Mouse (Mus musculus) adrenal gland, adult 2 months (tissue): Measurements from ENCODE around the gene Osbpl6. TPM values are rescaled to one million over a fixed set of nuclear protein-coding genes. Genes with fewer than 3 reads are reported as not detected.

Experiments used
- DNase-seq: peaks from one replicate; pipeline ENCODE4 v3.0.0; 2021
- polyA plus RNA-seq: library from polyadenylated mRNA; depleted of rRNA; stranded (reverse); fragments of >200 nt; gene quantifications from 2 replicates; pipeline ENCODE4 v1.2.3, GENCODE M21; 2012
- total RNA-seq, 2 experiments: library from RNA; stranded (reverse); gene quantifications; 2 replicates each; pipeline ENCODE4 v1.2.3; 2021

The Osbpl6 gene
- total and polyA plus RNA-seq, 3 experiments: 17.7 to 30.4 (median 25.0) TPM

DNA sequence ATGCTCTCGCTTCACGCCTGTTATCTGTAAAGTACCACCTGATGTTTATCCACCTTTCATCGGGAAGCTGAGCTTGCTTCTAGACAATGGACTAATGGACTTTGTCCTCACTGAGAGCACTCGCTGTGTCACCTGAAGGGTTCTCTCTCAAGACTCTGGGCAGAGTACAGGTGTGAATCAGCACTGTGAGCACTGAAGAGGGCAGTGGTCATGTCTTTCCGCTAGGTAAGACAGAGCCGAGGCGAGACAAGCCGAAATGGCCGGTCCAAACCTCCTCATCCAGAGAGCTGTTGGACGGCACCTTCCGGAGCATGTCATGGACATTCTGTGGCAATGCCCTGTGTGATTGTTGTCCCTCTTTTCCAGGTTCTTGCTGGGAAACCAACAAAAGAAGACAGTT, 92.6 kb downstream of the Osbpl6 start:
- DNase-seq: no peak

DNA sequence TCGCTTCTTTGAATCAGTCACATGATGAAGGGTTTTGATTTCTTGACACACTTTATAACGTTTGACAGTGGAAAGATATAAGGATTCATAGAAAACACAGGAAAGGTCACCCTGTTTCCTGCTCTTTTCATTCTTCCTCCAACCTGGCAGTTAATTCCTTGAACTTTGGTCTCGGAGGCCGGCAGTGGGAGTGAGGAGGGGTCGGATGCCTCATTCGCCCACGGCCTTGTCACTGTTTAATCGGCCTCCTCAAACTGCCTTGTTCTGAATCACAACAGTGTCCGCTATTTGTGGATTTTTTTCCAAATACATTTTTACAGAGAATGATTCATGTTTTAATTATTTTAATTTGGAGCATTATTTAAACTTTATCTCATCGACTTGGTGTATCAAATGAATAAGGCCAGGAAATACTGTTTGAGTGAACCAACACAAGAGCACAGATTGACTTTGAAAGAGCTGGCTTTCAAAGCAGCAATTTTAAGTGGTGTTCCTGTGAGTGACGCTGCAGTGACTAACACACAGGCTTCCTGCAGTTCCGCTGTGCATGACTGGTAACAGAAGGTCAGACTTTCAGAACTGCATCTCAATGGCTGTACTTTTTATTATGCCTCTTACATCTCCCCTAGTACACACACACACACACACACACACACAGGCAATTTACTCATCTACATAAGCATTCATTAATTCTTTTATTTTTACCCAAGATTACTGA, 98.0 kb downstream of the Osbpl6 start:
- peak; percentile 76 for DNase-seq

DNA sequence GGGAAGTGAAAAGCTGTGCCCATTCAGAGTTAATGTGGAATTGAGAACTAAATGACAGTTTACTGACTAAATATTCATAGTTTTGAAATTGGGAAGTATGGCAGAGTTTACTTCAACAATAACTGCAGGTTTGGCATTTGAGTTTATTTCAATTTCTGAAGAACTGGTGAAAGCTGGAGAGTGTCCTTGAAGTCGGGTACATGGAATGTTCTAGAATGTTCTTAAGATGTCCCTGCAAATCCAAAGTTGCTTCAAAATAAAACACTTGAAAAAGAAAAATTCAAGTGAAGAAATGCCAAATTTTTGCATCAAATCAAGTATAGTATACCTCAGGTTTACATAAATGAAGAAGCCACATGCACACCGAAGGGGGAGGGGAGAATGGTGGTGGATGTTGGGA, 98.7 kb downstream of the Osbpl6 start:
- no peak for DNase-seq

DNA sequence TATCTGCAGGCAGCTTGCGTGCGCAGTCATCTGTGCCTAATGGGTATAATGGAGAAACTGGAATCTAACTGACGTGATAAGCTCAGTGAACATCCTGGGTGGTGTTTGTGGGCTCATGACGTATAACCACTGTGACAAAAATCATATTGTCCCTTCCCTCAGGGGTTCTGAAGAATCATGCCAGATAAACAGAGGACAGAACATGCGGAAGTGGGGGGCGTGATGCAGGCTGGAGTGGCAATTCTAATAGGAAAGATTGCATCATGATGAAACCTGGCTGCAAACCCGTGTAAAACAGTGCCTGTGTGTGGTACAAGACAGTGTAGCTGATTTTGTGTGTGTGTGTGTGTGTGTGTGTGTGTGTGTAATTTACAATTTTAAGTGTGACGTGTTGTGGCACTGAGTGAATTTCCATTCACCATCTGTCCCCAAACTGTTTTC, 105.0 kb downstream of the Osbpl6 start:
- no peak for DNase-seq

DNA sequence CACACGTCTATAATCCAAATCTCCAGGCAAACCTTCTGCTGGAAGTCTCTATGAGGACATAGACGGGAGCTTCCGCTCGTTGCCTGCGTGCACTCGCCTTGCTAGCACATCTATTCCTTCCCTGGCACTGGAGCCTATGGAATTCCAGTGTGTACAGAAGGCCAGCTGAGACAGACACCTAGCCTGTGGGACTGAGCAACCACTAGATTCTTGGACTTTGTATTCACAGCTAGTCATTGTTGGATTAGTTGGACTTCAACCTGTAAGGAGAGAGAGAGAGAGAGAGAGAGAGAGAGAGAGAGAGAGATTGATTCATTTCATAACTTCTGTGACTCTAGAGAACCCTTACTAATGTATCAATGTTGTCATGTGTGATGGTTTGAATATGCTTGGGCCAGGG, 105.8 kb downstream of the Osbpl6 start:
- DNase-seq: no peak

DNA sequence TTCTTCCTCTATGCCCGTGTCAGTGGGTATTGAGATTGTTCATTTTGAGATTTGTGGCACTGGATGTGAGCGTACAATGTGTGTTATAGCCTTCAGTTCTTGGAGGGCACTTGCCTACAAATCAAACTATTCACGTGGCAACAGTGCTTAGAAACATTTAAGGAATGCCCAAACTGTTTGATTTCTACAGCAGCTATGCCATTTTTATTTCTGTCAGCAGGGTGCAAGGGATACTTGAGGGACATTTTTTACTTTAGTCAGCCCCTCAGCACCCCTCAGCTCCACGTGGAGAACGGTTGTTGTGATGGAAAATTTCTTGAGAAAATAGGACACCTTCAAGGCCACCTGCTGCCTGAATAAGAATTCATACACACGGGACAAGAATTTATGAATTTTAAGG, 106.6 kb downstream of the Osbpl6 start:
- DNase-seq: no peak

DNA sequence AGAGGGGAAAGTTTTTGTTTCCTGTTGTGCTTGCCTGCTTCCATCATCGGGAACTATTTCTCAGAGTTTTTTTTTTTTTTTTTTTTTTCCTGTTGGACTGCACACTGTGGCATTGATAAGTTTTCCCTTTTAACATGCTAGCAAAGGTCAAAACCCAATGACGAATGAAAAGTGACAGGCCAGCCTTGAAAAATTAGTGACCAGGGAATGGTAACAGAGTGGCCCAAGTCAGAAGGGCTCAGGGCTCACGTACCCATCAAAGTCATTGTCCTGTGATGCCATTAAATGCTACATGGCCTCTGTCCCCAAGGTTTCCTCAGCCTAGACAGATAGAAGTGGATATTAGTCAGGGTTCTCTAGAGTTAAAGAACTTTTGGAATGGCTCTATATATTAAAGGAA, 107.0 kb downstream of the Osbpl6 start:
- DNase-seq: peak; percentile 54

DNA sequence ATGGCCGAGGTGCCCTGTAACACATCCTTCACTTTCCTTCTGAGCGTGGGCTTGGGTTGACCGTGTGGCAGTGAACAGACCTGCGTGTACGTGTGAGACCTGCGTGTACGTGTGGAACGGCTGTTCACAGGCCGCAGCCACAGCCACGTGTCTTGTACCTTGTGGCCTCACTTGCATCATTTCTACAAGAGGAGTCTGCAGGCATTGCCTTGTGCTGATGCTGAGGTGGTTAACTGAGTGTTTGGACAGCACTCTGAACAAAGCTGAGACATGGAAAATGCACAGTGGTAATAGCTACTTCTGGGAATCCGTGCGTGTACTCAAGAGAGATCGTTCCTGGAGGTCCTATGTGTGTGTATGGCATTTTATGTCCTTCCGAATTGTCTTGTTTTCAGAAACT, 111.2 kb downstream of the Osbpl6 start:
- DNase-seq: no peak

DNA sequence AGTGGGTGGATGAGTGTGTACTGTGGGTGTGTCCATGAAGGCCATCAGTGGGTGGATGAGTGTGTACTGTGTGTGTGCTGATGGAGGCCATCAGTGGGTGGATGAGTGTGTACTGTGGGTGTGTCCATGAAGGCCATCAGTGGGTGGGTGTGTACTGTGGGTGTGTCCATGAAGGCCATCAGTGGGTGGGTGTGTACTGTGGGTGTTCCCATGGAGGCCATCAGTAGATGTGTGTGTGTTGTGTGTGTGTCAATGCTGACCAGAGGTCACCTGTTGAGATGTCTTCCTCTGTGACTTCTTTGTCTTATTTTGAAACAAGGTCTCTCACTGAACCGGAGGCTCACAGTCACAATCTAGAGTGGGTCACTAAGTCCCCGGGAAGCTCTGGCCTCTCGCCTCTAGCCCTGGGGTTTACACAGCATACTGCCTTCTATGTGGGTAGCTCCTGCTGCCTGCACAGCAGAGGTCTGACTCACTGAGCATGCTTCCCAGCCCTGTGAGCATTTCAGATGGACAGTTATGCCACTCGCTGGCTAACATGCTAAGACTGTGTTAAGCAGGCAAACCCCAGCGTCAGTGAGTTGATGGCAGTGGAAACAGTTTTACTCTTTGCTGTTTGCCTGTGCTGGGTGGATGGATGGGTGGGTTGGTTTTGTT, 112.2 kb downstream of the Osbpl6 start:
- no peak for DNase-seq

DNA sequence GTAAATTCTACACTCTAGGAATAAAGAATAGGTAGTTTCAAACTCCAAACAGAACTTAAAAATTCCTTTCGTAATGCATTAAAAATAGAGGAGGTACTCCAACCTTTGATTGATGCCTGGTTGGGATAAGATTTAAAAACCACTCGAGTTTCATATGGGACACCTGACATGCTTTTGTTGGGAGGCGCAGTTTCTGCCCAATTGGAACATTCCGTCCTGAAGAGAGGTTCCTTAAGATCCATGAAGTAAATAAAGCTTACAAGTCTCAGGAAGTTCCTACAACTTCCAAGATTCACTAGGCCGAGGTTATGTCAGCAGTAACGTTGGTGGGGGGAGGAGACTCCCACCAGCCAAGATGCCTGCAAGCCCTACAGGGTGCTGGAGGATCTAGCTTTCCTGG, 115.3 kb downstream of the Osbpl6 start:
- no peak for DNase-seq

DNA sequence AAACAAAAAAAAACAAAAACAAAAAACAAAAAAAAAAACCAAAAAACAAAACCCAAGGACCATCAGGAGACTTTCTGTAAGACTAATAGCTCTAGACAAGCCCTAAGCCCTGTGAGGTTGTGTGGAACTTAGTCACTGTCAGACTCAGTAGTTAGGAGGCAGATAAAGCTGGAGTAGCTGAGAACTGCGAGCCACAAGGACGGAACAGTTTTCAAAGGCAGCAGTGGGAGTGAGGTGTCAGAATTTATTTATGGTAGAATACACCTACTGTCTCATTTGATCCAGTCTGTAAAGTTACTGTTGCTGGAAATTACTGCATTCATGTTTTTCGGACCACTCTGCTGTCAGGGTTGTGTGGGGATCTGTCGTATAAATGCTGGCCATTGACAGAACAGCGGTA, 118.1 kb downstream of the Osbpl6 start:
- DNase-seq: no peak

DNA sequence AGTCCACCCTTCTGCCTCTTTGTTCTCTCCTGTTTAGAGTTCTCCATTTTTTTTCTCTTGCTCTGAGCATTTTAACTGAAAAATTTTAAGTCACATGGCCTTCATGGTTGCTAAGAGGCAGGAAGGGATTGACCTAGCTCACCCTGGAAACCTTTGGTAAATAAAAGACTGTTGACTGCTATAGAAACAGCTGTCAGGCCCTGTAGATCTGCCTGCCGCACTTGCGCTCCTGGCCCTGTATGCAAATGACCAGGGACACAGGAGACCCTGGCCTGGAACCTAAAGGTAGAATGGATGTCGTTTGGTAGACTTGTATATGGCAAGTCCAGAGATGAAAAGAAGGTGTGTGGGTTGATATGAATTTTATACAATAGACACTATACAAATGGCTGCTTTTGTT, 119.3 kb downstream of the Osbpl6 start:
- no peak for DNase-seq

DNA sequence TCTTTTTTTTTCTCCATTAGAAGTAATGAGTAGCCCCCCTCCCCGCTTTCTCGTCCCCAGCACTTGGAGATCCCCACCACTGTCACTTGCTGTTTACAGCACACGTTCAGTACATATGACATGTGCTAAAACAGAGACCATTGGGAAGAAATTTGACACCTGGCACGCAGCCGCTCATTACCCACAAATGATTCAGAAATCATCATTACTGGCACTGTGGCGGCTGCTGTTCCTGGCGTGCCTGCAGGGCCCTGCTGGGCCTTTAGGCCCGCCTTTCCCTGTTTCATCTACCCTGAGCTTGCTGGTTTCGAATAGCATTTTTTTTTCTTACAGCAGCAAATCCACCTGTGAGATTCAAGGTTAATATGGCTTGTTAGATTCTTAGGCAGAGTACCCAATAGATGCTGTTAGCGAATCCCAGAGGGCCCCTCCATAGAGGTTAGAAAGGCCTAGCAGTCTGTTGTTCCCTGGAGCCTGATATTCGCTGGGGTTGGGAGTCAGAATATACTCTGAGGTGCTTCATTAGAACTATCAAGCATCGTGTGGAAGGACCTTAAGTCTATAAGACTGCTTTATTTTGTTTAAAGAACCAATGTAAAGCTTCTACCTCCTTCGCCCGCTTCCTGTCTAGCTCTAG, 126.3 kb downstream of the Osbpl6 start:
- DNase-seq: no peak

DNA sequence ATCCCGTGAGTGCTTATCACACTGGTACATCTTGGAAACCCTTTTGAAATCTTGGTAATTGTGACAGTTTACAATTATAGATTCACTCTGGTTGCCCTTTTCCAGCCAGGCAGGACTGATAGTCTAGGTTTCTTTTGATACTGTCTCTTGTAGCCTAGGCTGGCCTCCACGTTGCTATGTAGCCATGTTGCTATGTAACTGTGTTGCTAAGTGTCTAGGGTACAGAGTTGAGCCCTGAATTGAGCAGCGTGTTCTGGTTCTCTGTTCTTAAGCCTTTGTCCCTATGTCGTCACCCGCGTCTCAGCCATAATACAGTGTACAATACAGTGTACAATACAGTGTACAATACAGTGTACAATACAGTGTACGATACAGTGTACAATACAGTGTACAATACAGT, 128.6 kb downstream of the Osbpl6 start:
- DNase-seq: no peak

DNA sequence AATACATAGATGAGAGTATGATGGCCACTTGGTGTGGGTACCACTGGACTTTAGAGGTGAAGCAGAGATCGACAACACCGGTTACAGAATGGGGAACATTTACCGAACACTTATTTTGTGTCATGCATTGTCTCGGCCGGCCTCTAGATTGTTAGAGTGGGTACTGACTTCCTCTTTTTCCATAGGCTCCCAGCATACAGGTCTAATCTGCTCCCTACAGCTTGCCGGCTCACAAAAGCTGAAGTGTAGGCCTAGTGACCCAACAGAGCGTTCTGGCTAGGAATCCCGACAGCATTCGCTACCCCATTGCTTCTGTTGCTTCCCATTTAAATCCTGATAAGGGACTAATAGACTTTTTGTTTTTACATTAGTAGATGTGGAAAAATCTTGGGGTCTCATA, 135.6 kb downstream of the Osbpl6 start:
- no peak for DNase-seq

DNA sequence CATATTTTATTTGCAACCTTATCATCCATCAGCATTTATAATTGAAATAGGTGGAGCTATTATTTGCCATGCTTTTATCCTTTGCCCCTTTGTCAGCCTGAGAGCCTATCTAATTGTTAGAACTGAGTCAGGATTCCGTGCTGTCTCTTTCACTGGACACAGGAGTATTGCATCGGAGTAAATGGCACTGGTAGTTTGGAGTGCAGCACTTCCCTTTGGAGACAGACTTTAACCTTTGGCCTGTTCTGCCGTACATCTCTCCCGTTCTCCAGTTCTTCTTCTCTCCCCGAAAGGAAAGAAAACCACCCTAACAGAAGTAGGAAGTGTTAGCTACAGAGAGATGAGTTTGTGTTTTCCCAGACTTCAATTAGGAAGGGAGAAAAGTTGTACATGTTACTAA, 136.6 kb downstream of the Osbpl6 start:
- DNase-seq: no peak

DNA sequence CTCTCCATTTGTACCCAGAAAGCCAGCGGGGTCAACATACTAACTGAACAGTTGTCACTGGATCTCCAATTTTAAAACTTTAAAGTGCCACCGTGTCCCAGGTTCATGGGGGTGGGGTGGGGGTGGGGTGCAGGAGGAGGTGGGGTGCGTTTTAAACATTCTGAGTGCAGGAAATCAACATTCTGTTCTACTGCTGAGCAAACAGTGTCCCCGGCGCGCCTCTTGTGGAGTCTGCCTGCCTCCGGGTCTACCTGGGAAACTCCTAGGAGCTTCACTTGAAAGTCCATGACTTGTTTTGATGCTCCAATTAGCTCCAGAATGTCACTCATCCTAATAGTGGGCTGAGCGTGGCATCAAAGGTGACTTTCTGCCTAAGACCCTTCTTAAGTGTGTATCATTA, 139.2 kb downstream of the Osbpl6 start:
- DNase-seq: no peak

DNA sequence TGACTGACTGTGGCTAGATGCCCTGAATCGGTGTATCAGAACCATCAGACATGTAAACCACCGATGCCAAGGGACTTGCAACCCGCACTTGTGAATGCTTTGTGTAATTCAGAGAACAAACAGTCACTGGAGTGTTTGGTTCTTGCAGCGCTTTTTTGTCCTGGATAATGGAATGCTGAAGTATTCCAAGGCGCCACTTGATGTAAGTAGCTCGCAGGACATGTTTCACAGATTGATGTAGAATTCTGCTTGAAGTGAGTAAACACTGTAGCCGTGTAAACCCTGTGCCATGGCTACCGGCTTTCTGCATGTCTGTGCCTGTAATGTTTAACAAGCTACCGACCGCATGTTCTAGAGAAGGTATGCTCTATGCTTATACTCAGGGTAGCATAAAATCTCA, 141.9 kb downstream of the Osbpl6 start:
- no peak for DNase-seq

DNA sequence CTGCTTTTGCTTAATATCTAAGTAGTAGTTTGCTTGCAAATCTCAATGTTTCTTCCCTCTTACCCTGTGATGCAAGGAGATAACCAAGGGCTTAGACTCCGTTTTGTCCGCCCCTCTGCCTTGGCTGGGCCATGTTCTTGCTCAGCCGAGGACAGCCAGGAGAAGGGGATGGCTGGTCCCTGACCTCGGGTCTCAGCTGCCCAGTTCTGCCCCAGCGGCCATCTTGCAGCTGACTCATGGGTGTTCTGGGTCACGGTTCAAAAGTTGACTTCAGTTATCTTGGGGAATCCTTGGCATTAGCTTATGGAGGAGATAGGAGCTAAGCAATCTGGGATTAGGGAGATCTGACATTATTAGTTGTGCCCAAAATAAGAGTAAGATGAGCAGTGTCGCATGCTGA, 142.5 kb downstream of the Osbpl6 start:
- DNase-seq: peak; percentile 66

DNA sequence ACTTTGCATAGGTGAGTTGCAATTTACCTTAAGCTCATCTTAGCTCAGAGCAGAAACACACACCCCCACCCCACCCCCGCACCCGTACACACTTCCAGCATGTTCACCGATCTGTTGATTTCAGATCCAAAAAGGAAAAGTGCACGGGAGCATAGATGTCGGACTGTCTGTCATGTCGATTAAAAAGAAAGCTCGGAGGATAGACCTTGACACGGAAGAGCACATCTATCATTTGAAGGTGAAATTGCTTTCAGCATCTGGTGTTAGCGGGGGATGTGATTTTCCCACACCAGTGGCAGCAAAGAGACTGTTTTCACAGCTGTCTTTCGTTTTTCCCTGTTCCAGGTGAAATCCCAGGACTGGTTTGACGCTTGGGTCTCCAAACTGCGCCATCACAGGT, 143.0 kb downstream of the Osbpl6 start:
- no peak for DNase-seq

DNA sequence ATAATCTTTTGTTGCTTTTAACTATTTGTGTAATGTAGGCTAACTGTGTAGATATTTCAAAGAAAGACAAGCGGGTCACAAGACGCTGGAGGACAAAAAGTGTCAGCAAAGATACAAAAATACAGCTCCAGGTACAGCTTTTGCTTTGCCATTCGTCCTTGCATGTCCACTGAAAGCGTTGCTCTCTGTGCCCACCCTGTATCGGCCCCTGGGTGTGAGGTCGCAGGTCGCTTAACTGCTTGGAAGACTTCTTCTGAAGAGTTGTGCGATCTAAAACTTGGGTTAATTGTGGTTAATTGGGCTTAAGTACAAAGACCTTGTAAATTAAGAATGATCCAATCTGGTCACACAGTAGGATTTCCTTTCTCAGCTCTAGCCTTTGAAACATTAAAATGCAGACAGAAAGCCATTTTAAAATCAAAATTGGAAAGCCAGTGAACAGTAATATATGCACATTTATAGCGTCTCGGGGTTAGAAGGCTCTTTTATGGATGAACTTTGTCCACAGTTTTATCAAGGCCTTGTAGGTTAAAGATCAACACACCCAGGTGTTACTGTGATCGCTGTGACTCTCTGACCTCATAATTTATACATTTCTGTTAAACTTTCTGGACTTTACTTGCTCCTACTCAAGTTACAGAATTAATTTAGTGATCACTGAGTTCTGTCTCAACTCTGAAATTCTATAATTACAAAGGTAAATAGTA, 149.7 kb downstream of the Osbpl6 start:
- no peak for DNase-seq

DNA sequence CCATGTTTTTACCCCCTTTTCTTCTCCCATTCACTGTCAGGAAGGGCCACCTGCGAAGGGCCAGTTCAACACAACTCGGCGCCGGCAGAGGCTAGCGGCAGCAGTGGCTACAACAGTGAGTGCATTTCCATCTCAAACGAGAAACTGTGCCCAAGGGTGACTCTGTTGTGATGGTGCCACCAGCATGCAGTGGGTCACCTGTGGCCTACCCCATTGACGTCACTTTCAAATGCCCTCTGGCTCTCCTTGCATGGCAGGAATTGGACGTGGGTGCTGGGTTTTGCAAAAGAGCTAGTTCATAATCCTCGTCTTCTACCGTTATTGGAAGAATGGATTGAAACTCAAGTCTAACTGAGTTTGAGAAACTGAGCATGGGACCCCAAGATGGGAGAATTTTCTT, 153.8 kb downstream of the Osbpl6 start:
- DNase-seq: no peak

DNA sequence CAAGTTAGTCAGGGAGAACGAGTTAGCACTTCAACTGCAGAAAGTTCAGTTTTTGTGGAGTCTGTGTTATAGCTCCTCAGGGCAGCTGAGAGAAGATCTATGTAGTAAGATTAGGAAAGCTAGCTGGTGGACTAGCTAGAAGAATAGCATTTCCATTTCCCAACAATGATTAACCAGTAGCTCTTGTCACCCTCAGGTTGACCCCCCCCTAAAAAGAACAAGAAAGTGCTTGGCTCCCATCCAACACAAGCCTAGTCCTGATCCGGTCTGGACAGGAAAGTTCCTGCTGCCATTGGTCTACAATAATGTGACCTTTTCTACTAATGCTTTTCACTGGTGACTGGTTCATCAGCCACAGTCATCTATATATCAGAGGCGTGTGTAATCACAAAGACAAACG, 157.6 kb downstream of the Osbpl6 start:
- no peak for DNase-seq
